Mouse (Mus musculus): ENCODE data around the gene Olfr393. TPM values are rescaled to one million over a fixed set of nuclear protein-coding genes. Genes with fewer than 3 reads are reported as not detected.

The Olfr393 gene
- total RNA-seq (2022) = not detected

DNA sequence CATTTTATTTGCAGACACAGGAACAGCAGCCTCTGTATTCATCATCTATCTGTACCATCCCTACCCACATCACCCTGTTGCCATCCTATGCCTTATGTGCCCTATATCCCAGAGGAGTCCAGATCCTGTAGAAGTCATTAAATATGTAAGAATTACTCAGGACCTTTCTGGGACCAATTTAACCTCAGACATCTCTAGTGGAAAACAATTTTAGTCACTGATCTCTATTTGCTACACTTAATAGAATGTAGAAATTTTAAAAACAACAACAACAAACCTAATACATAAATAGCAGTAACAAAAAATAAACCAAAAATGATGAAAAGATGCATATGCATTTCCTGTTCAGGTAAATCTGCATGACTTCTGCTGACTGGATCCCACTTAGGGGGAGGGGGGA is at the start of gene Olfr393:
Gene Olfr393 (minus strand): TSS at position 101 of the 400 bp plus-strand sequence.
- DNase-seq (ENCODE audit: low spot score) = no peak

- DNase-seq (ENCODE audit: low spot score) = no peak
These were observed 39.4 kb upstream of the Olfr393 start, which contains the start of gene Olfr394 for GRCm38 (mm10) chr11:73890671-73891070. Gene Olfr394 (minus strand): TSS chr11:73890771.

- no peak for DNase-seq (ENCODE audit: low spot score)
These were observed 34.3 kb downstream of the Olfr393 start, which contains the start of gene Olfr392 for GRCm38 (mm10) chr11:73816949-73817348. Gene Olfr392 (minus strand): TSS chr11:73817049.

- no peak for DNase-seq (ENCODE audit: low spot score)
These were observed 48.3 kb downstream of the Olfr393 start, which contains the start of gene Olfr391-ps for GRCm38 (mm10) chr11:73802952-73803351. Gene Olfr391-ps (minus strand): TSS chr11:73803052.

Other genes with a start within 250 kb of the Olfr393 start
- not detected for gene Zfp735, start 162.7 kb downstream of the Olfr393 start, total RNA-seq (2022)
- not detected for gene Olfr389, start 70.7 kb downstream of the Olfr393 start, total RNA-seq (2022)
- not detected for gene Olfr390, start 68.5 kb downstream of the Olfr393 start, total RNA-seq (2022)
- gene Olfr391-ps, start 48.4 kb downstream of the Olfr393 start, total RNA-seq (2022) = not detected
- gene Olfr392, start 34.4 kb downstream of the Olfr393 start, total RNA-seq (2022) = not detected
- not detected for gene Olfr394, start 39.3 kb upstream of the Olfr393 start, total RNA-seq (2022)
- not detected for gene Olfr395, start 57.8 kb upstream of the Olfr393 start, total RNA-seq (2022)
- not detected for gene Olfr23, start 85.2 kb upstream of the Olfr393 start, total RNA-seq (2022)
- gene Olfr397, start 109.4 kb upstream of the Olfr393 start, total RNA-seq (2022) = not detected
- not detected for gene Olfr398, start 139.0 kb upstream of the Olfr393 start, total RNA-seq (2022)
- gene Olfr139, start 205.1 kb upstream of the Olfr393 start, total RNA-seq (2022) = not detected
- gene Olfr399, start 205.2 kb upstream of the Olfr393 start, total RNA-seq (2022) = not detected
- gene Zfp616, start 218.5 kb upstream of the Olfr393 start, total RNA-seq (2022) = not detected